Mouse (Mus musculus): ENCODE measurements around the gene Fbrsl1.

The Fbrsl1 gene

GRCm38 (mm10) chr5:110362813-110363178, 85.5 kb downstream of the Fbrsl1 start:
- peak; percentile 78 for DNase-seq (ENCODE audit: low read depth, low spot score)

- no peak for DNase-seq (ENCODE audit: low read depth, low spot score)
Observed at GRCm38 (mm10) chr5:110361465-110361864, 86.8 kb downstream of the Fbrsl1 start.

- DNase-seq (ENCODE audit: low read depth, low spot score), result peak; percentile 84
Observed at GRCm38 (mm10) chr5:110357531-110358179, 90.6 kb downstream of the Fbrsl1 start.

GRCm38 (mm10) chr5:110354716-110355115, 93.6 kb downstream of the Fbrsl1 start:
- DNase-seq (ENCODE audit: low read depth, low spot score), result peak; percentile 80

- no peak for DNase-seq (ENCODE audit: low read depth, low spot score)
Observed at GRCm38 (mm10) chr5:110347006-110347405, 101.3 kb downstream of the Fbrsl1 start.

GRCm38 (mm10) chr5:110345553-110345952, 102.8 kb downstream of the Fbrsl1 start:
- no peak for DNase-seq (ENCODE audit: low read depth, low spot score)

- DNase-seq (ENCODE audit: low read depth, low spot score), result peak; percentile 31
Observed at GRCm38 (mm10) chr5:110344524-110344923, 103.8 kb downstream of the Fbrsl1 start, which contains the start of gene Lrcol1. Gene Lrcol1 (plus strand): TSS chr5:110344730.

GRCm38 (mm10) chr5:110342648-110343284, 105.5 kb downstream of the Fbrsl1 start, which contains the start of gene P2rx2:
Gene P2rx2 (minus strand): TSS chr5:110343212.
- peak; percentile 83 for DNase-seq (ENCODE audit: low read depth, low spot score)

- DNase-seq (ENCODE audit: low read depth, low spot score), result no peak
Observed at GRCm38 (mm10) chr5:110338792-110339191, 109.5 kb downstream of the Fbrsl1 start.

- no peak for DNase-seq (ENCODE audit: low read depth, low spot score)
Observed at GRCm38 (mm10) chr5:110330508-110330907, 117.8 kb downstream of the Fbrsl1 start.

GRCm38 (mm10) chr5:110313127-110313526, 135.2 kb downstream of the Fbrsl1 start:
- DNase-seq (ENCODE audit: low read depth, low spot score), result peak; percentile 51

Measured in R1 (cell line).